Mouse (Mus musculus): ENCODE measurements around the gene Rora.

GRCm38 (mm10) chr9:69272884-69273283, 619.3 kb downstream of the Rora start:
- no peak for TF ChIP-seq CTCF (IDR thresholded peaks at IDR 0.05; ENCODE audit: low read depth)
- TF ChIP-seq EP300 (IDR thresholded peaks at IDR 0.05; ENCODE audit: low read depth), result no peak
